ENCODE assay signal across 21 mouse cellular contexts in the genomic region with DNA sequence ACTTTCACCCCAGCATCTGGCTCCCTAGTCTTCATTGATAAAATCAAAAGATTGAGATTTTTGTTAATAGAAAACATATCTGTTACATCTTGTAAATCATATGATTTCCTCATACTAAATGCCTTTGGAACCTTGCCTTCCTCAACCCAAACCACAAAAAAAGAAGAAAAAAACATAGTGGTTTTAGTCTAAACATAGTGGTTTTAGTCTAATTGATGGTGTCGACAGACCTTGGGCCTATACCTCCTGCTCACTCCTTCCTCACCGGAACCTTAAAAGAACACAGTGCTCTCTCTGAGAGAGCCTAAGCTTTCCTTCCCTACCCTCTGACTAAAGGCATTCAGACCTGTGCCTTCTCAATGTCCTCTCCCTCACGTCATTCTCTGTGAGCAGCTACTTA. TPM values are rescaled to one million over a fixed set of nuclear protein-coding genes. Genes with fewer than 3 reads are reported as not detected.
DNase-seq lines count a peak whose midpoint lies in the region; ATAC-seq lines count a peak whose summit lies in the region.
"Had no signal": no experiment of that assay in that cellular context is flagged by ENCODE, and none has a peak within 500 bp of the region (broad histone marks: within the 10 kb centered on the region; RNA-seq: fewer than 3 reads in every experiment).

No protein-coding gene starts in this region.

- H3K27me3 ChIP-seq in hindbrain, embryonic 16.5 days (replicated peaks; ENCODE audit: control insufficient read depth, insufficient read depth, low read length): no peaks in the 10 kb centered on the region
- H3K27me3 ChIP-seq: embryonic facial prominence, embryonic 12.5 days; forebrain, embryonic 12.5 days; heart, embryonic 15.5 days; hindbrain, embryonic 13.5 days; Patski had no signal

- no peak for ATAC-seq in CD4-positive, CD25-positive, alpha-beta regulatory T cell, adult 4 months
- no peak for ATAC-seq in hindbrain, embryonic 16.5 days
- ATAC-seq: forebrain, embryonic 16.5 days; Patski had no signal

- no peak overlapping the region for H3K4me3 ChIP-seq in hindbrain, embryonic 16.5 days (ENCODE audit: low read length)
- H3K4me3 ChIP-seq: embryonic facial prominence, embryonic 12.5 days; forebrain, embryonic 12.5 days; heart, adult 2 months; heart, embryonic 15.5 days; hindbrain, embryonic 13.5 days had no signal

- H3K4me1 ChIP-seq in hindbrain, embryonic 16.5 days (ENCODE audit: control insufficient read depth, insufficient read depth, low read depth, low read length): peaks cover 8% of the 10 kb centered on the region

- H3K9ac ChIP-seq in hindbrain, embryonic 16.5 days (ENCODE audit: low read depth, low read length): no peak overlapping the region
- H3K9ac ChIP-seq: embryonic facial prominence, embryonic 12.5 days; forebrain, embryonic 12.5 days; heart, embryonic 15.5 days; hindbrain, embryonic 13.5 days had no signal

- no peak overlapping the region for H3K4me2 ChIP-seq in hindbrain, embryonic 16.5 days (ENCODE audit: low read length)
- H3K4me2 ChIP-seq: embryonic facial prominence, embryonic 12.5 days; forebrain, embryonic 12.5 days; heart, embryonic 11.5 days; heart, embryonic 15.5 days; hindbrain, embryonic 13.5 days had no signal

- DNase-seq in CD4-positive, CD25-positive, alpha-beta regulatory T cell, adult 2 months (ENCODE audit: low read depth, low spot score): peak; percentile 7
- peak; percentile 74 for DNase-seq in CD4-positive helper T cell, adult 2 months (ENCODE audit: low read depth, low spot score)
- peak; percentile 29 for DNase-seq in fibroblast of lung, adult 2 months (ENCODE audit: low read depth)
- DNase-seq in naive thymus-derived CD4-positive, alpha-beta T cell, adult 2 months (ENCODE audit: low read depth): peak; percentile 58
- DNase-seq in urinary bladder, adult 2 months (ENCODE audit: low spot score): no peak
- DNase-seq: adrenal gland, adult 2 months; adrenal gland, postnatal 25 days; cerebellum, adult 2 months; cerebellum, postnatal 14 days; gastrocnemius, postnatal 10 days; heart, adult 2 months; heart, postnatal 14 days had no signal

- peaks cover 14% of the 10 kb centered on the region for H3K36me3 ChIP-seq in hindbrain, embryonic 16.5 days (ENCODE audit: control insufficient read depth, insufficient read depth, low read length)

- no peaks in the 10 kb centered on the region for H3K9me3 ChIP-seq in hindbrain, embryonic 16.5 days (ENCODE audit: control insufficient read depth, low read length)
- H3K9me3 ChIP-seq: embryonic facial prominence, embryonic 12.5 days; forebrain, embryonic 12.5 days; heart, embryonic 15.5 days; hindbrain, embryonic 13.5 days had no signal

- no peak overlapping the region for H3K27ac ChIP-seq in hindbrain, embryonic 16.5 days (ENCODE audit: low read depth, low read length)
- H3K27ac ChIP-seq: embryonic facial prominence, embryonic 12.5 days; forebrain, embryonic 12.5 days; heart, adult 2 months; heart, embryonic 15.5 days; hindbrain, embryonic 13.5 days had no signal

- 92% methylated on average over 3 of the region's 3 CpGs for WGBS in hindbrain, embryonic 16.5 days

RNA-seq across cellular contexts. Expression of gene Odr4, which starts 3.1 kb away (rescaled TPM):
- polyA plus RNA-seq in CD4-positive, CD25-positive, alpha-beta regulatory T cell, adult 4 months (2017; shearing (Covaris generic)): 10 to 100 TPM; 33.8 to 35.0 TPM
- 44.3 and 46.5 TPM in 2 replicates for polyA plus RNA-seq in urinary bladder, adult 2 months (2012; rRNA removed)
- polyA plus RNA-seq in hindbrain, embryonic 16.5 days (2015; fragmentation: Nextera tagmentation; extraction: Ambion mirVana): 39.0 and 43.0 TPM in 2 replicates

RNA-seq across cellular contexts. Expression of gene Tpr, which starts 3.4 kb away (rescaled TPM):
- 100 to 1,000 TPM; 194 to 195 TPM for polyA plus RNA-seq in CD4-positive, CD25-positive, alpha-beta regulatory T cell, adult 4 months (2017; shearing (Covaris generic))
- 71.5 and 90.4 TPM in 2 replicates for polyA plus RNA-seq in urinary bladder, adult 2 months (2012; rRNA removed)
- 112 and 124 TPM in 2 replicates for polyA plus RNA-seq in hindbrain, embryonic 16.5 days (2015; fragmentation: Nextera tagmentation; extraction: Ambion mirVana)
